Mouse (Mus musculus): ENCODE measurements around the gene Nxpe5. TPM values are rescaled to one million over a fixed set of nuclear protein-coding genes. Genes with fewer than 3 reads are reported as not detected.
"Not testable (repeated sequence)": the region's sequence is repeated elsewhere in the genome, so short reads cannot be mapped to it uniquely, and the experiment has no call there.

Gene Nxpe5
- polyA plus RNA-seq, 1 experiment from 2014 or later, result not detected

GRCm38 (mm10) chr5:138202086-138202485, 23.6 kb upstream of the Nxpe5 start:
- H3K4me3 ChIP-seq (ENCODE audit: low read depth, low read length), result no peak overlapping the region
- no peaks in the 10 kb centered on the region for H3K36me3 ChIP-seq (ENCODE audit: control insufficient read depth, insufficient read depth, low read length)
- no peaks in the 10 kb centered on the region for H3K27me3 ChIP-seq (ENCODE audit: control insufficient read depth, insufficient read depth, low read length)
- DNase-seq (ENCODE audit: low spot score), result no peak
- H3K9me3 ChIP-seq (ENCODE audit: control insufficient read depth, low read length), result no peaks in the 10 kb centered on the region; the same call in 1 of the 2 replicates
- no peaks in the 10 kb centered on the region for H3K4me1 ChIP-seq (ENCODE audit: control insufficient read depth, insufficient read depth, low read length)
- H3K9ac ChIP-seq (ENCODE audit: low read length), result no peak overlapping the region
- H3K4me2 ChIP-seq (ENCODE audit: low read depth, severe bottlenecking), result no peak overlapping the region
- ATAC-seq (ENCODE audit: insufficient number of reproducible peaks, low FRiP score, low TSS enrichment, low read depth), result no peak
- no peak overlapping the region for H3K27ac ChIP-seq (replicated peaks; ENCODE audit: low read depth, low read length)
- 88% methylated on average over 3 of the region's 3 CpGs for whole genome bisulfite sequencing

- ATAC-seq (ENCODE audit: insufficient number of reproducible peaks, low FRiP score, low TSS enrichment, low read depth) (no peak), DNase-seq (ENCODE audit: low spot score) (no peak)
- no peak overlapping the region for H3K4me2 ChIP-seq (ENCODE audit: low read depth, severe bottlenecking)
- H3K27ac ChIP-seq (replicated peaks; ENCODE audit: low read depth, low read length), result no peak overlapping the region
- no peaks in the 10 kb centered on the region for H3K4me1 ChIP-seq (ENCODE audit: control insufficient read depth, insufficient read depth, low read length)
- H3K9ac ChIP-seq (ENCODE audit: low read length), result no peak overlapping the region
- WGBS, result 87% methylated on average over 1 of the region's 1 CpGs
- H3K9me3 ChIP-seq (ENCODE audit: control insufficient read depth, low read length), result no peaks in the 10 kb centered on the region; the same call in 1 of the 2 replicates
- no peaks in the 10 kb centered on the region for H3K36me3 ChIP-seq (ENCODE audit: control insufficient read depth, insufficient read depth, low read length)
- H3K27me3 ChIP-seq (ENCODE audit: control insufficient read depth, insufficient read depth, low read length), result no peaks in the 10 kb centered on the region
- no peak overlapping the region for H3K4me3 ChIP-seq (ENCODE audit: low read depth, low read length)
Measured at GRCm38 (mm10) chr5:138207253-138207652, 18.4 kb upstream of the Nxpe5 start.

- WGBS, result 80% methylated on average over 4 of the region's 4 CpGs
- no peak for ATAC-seq (ENCODE audit: insufficient number of reproducible peaks, low FRiP score, low TSS enrichment, low read depth)
- Histone ChIP-seq H3K9ac (ENCODE audit: low read length) (no peak overlapping the region), H3K4me2 (ENCODE audit: low read depth, severe bottlenecking) (no peak overlapping the region), H3K4me3 (ENCODE audit: low read depth, low read length) (no peak overlapping the region), H3K9me3 (ENCODE audit: control insufficient read depth, low read length) (no peaks in the 10 kb centered on the region; the same call in 1 of the 2 replicates), H3K36me3 (ENCODE audit: control insufficient read depth, insufficient read depth, low read length) (no peaks in the 10 kb centered on the region), H3K27ac (replicated peaks; ENCODE audit: low read depth, low read length) (no peak overlapping the region), H3K4me1 (ENCODE audit: control insufficient read depth, insufficient read depth, low read length) (no peaks in the 10 kb centered on the region), H3K27me3 (ENCODE audit: control insufficient read depth, insufficient read depth, low read length) (no peaks in the 10 kb centered on the region)
- DNase-seq (ENCODE audit: low spot score), result no peak
Measured at GRCm38 (mm10) chr5:138207873-138208272, 17.8 kb upstream of the Nxpe5 start.

GRCm38 (mm10) chr5:138216632-138217031, 9.1 kb upstream of the Nxpe5 start:
- H3K4me1 ChIP-seq (ENCODE audit: control insufficient read depth, insufficient read depth, low read length); H3K9ac ChIP-seq (ENCODE audit: low read length); H3K4me3 ChIP-seq (ENCODE audit: low read depth, low read length); H3K27me3 ChIP-seq (ENCODE audit: control insufficient read depth, insufficient read depth, low read length); H3K36me3 ChIP-seq (ENCODE audit: control insufficient read depth, insufficient read depth, low read length); H3K9me3 ChIP-seq (ENCODE audit: control insufficient read depth, low read length); H3K4me2 ChIP-seq (ENCODE audit: low read depth, severe bottlenecking); H3K27ac ChIP-seq (replicated peaks; ENCODE audit: low read depth, low read length); ATAC-seq (ENCODE audit: insufficient number of reproducible peaks, low FRiP score, low TSS enrichment, low read depth); DNase-seq (ENCODE audit: low spot score): not testable (repeated sequence)
- WGBS, result 92% methylated on average over 13 of the region's 13 CpGs

GRCm38 (mm10) chr5:138219864-138220263, 5.8 kb upstream of the Nxpe5 start:
- no peak for ATAC-seq (ENCODE audit: insufficient number of reproducible peaks, low FRiP score, low TSS enrichment, low read depth)
- H3K4me3 ChIP-seq (ENCODE audit: low read depth, low read length), result no peak overlapping the region
- WGBS, result 80% methylated on average over 2 of the region's 2 CpGs

GRCm38 (mm10) chr5:138222111-138222510, 3.6 kb upstream of the Nxpe5 start:
- H3K27me3 ChIP-seq (ENCODE audit: control insufficient read depth, insufficient read depth, low read length), result no peaks in the 10 kb centered on the region
- no peak overlapping the region for H3K9ac ChIP-seq (ENCODE audit: low read length)
- H3K36me3 ChIP-seq (ENCODE audit: control insufficient read depth, insufficient read depth, low read length), result no peaks in the 10 kb centered on the region
- H3K4me2 ChIP-seq (ENCODE audit: low read depth, severe bottlenecking), result no peak overlapping the region
- H3K9me3 ChIP-seq (ENCODE audit: control insufficient read depth, low read length), result no peaks in the 10 kb centered on the region
- 26% methylated on average over 4 of the region's 4 CpGs for WGBS
- ATAC-seq (ENCODE audit: insufficient number of reproducible peaks, low FRiP score, low TSS enrichment, low read depth), result no peak
- H3K4me3 ChIP-seq (ENCODE audit: low read depth, low read length), result no peak overlapping the region
- DNase-seq (ENCODE audit: low spot score), result peak; percentile 82
- H3K4me1 ChIP-seq (ENCODE audit: control insufficient read depth, insufficient read depth, low read length), result no peaks in the 10 kb centered on the region
- no peak overlapping the region for H3K27ac ChIP-seq (replicated peaks; ENCODE audit: low read depth, low read length)

More at GRCm38 (mm10) chr5:138219864-138220263, 5.8 kb upstream of the Nxpe5 start:
- no peak for DNase-seq (ENCODE audit: low spot score)
- Histone ChIP-seq H3K9ac (ENCODE audit: low read length) (no peak overlapping the region), H3K27ac (replicated peaks; ENCODE audit: low read depth, low read length) (no peak overlapping the region), H3K4me2 (ENCODE audit: low read depth, severe bottlenecking) (no peak overlapping the region), H3K4me1 (ENCODE audit: control insufficient read depth, insufficient read depth, low read length) (no peaks in the 10 kb centered on the region), H3K36me3 (ENCODE audit: control insufficient read depth, insufficient read depth, low read length) (no peaks in the 10 kb centered on the region), H3K9me3 (ENCODE audit: control insufficient read depth, low read length) (0 out of 2 replicates have a peak, but pooled peaks cover 3% of the 10 kb centered on the region), H3K27me3 (ENCODE audit: control insufficient read depth, insufficient read depth, low read length) (no peaks in the 10 kb centered on the region)

- H3K36me3 ChIP-seq (ENCODE audit: control insufficient read depth, insufficient read depth, low read length), result no peaks in the 10 kb centered on the region
- no peak for DNase-seq (ENCODE audit: low spot score)
Measured at GRCm38 (mm10) chr5:138223287-138223686, 2.4 kb upstream of the Nxpe5 start.

GRCm38 (mm10) chr5:138226491-138226890, 793 bp downstream of the Nxpe5 start:
- H3K4me2 ChIP-seq (ENCODE audit: low read depth, severe bottlenecking), result no peak overlapping the region
- no peak overlapping the region for H3K4me3 ChIP-seq (ENCODE audit: low read depth, low read length)
- H3K9me3 ChIP-seq (ENCODE audit: control insufficient read depth, low read length), result no peaks in the 10 kb centered on the region
- H3K9ac ChIP-seq (ENCODE audit: low read length), result no peak overlapping the region
- DNase-seq (ENCODE audit: low spot score) (no peak), ATAC-seq (ENCODE audit: insufficient number of reproducible peaks, low FRiP score, low TSS enrichment, low read depth) (no peak)
- no peaks in the 10 kb centered on the region for H3K4me1 ChIP-seq (ENCODE audit: control insufficient read depth, insufficient read depth, low read length)
- no peaks in the 10 kb centered on the region for H3K36me3 ChIP-seq (ENCODE audit: control insufficient read depth, insufficient read depth, low read length)
- H3K27me3 ChIP-seq (ENCODE audit: control insufficient read depth, insufficient read depth, low read length), result no peaks in the 10 kb centered on the region
- 77% methylated on average over 4 of the region's 4 CpGs for WGBS
- H3K27ac ChIP-seq (replicated peaks; ENCODE audit: low read depth, low read length), result no peak overlapping the region

More at GRCm38 (mm10) chr5:138223287-138223686, 2.4 kb upstream of the Nxpe5 start:
- Histone ChIP-seq H3K9me3 (ENCODE audit: control insufficient read depth, low read length) (no peaks in the 10 kb centered on the region), H3K27ac (replicated peaks; ENCODE audit: low read depth, low read length) (no peak overlapping the region), H3K4me3 (ENCODE audit: low read depth, low read length) (no peak overlapping the region), H3K4me2 (ENCODE audit: low read depth, severe bottlenecking) (no peak overlapping the region), H3K27me3 (ENCODE audit: control insufficient read depth, insufficient read depth, low read length) (no peaks in the 10 kb centered on the region), H3K4me1 (ENCODE audit: control insufficient read depth, insufficient read depth, low read length) (no peaks in the 10 kb centered on the region), H3K9ac (ENCODE audit: low read length) (no peak overlapping the region)
- WGBS, result 69% methylated on average over 3 of the region's 3 CpGs
- ATAC-seq (ENCODE audit: insufficient number of reproducible peaks, low FRiP score, low TSS enrichment, low read depth), result no peak

GRCm38 (mm10) chr5:138227367-138227766, 1.7 kb downstream of the Nxpe5 start:
- no peak for ATAC-seq (ENCODE audit: insufficient number of reproducible peaks, low FRiP score, low TSS enrichment, low read depth)
- no peak for DNase-seq (ENCODE audit: low spot score)

More at GRCm38 (mm10) chr5:138227367-138227766, 1.7 kb downstream of the Nxpe5 start:
- Histone ChIP-seq H3K27ac (replicated peaks; ENCODE audit: low read depth, low read length) (no peak overlapping the region), H3K4me2 (ENCODE audit: low read depth, severe bottlenecking) (no peak overlapping the region), H3K36me3 (ENCODE audit: control insufficient read depth, insufficient read depth, low read length) (no peaks in the 10 kb centered on the region), H3K9me3 (ENCODE audit: control insufficient read depth, low read length) (no peaks in the 10 kb centered on the region), H3K9ac (ENCODE audit: low read length) (no peak overlapping the region), H3K27me3 (ENCODE audit: control insufficient read depth, insufficient read depth, low read length) (no peaks in the 10 kb centered on the region), H3K4me3 (ENCODE audit: low read depth, low read length) (no peak overlapping the region), H3K4me1 (ENCODE audit: control insufficient read depth, insufficient read depth, low read length) (no peaks in the 10 kb centered on the region)
- 69% methylated on average over 2 of the region's 2 CpGs for WGBS

Measured in limb, embryonic 11.5 days (tissue).